Mouse (Mus musculus) hindbrain, postnatal 0 days (tissue): ENCODE data around the gene Cavin3. TPM values are rescaled to one million over a fixed set of nuclear protein-coding genes. Genes with fewer than 3 reads are reported as not detected.

ENCODE experiments used
- ATAC-seq: fragments of 200-750 bp; cut with Nextera tagmentation; 2 replicates; pipeline ENCODE4 v1.8.0; 2017; ENCODE audit warnings: mild to moderate bottlenecking, moderate TSS enrichment, moderate library complexity
- DNase-seq: peaks from one replicate; pipeline ENCODE4 v3.0.0-alpha.2; 2015; ENCODE audit warnings: low spot score
- H3K27ac ChIP-seq: fragments of 300-500 bp; sonication (generic); 2 replicates; pipeline ENCODE4 v1.5.1; 2014; ENCODE audit warnings: mild to moderate bottlenecking
- H3K27me3 ChIP-seq: fragments of 300-500 bp; sonication (generic); 2 replicates; pipeline ENCODE4 v1.6.1; 2014; ENCODE audit warnings: low read length, mixed read lengths; ENCODE audit not compliant: insufficient read depth
- H3K36me3 ChIP-seq: fragments of 300-500 bp; sonication (generic); 2 replicates; pipeline ENCODE4 v1.6.1; 2014; ENCODE audit warnings: low read length, mixed read lengths; ENCODE audit not compliant: insufficient read depth
- H3K4me1 ChIP-seq: fragments of 300-500 bp; sonication (generic); 2 replicates; pipeline ENCODE4 v1.6.1; 2014; ENCODE audit warnings: antibody characterized with exemption, low read length, mixed read lengths; ENCODE audit not compliant: insufficient read depth
- H3K4me2 ChIP-seq: fragments of 300-500 bp; sonication (generic); 2 replicates; pipeline ENCODE4 v1.6.1; 2014; ENCODE audit warnings: low read depth, mild to moderate bottlenecking, low read length, moderate library complexity, mixed read lengths
- H3K4me3 ChIP-seq: fragments of 300-500 bp; sonication (generic); 2 replicates; pipeline ENCODE4 v1.5.1; 2014; ENCODE audit warnings: low read length
- H3K9ac ChIP-seq: fragments of 300-500 bp; sonication (generic); replicated peaks from 2 replicates; pipeline ENCODE4 v1.6.1; 2014; ENCODE audit warnings: mild to moderate bottlenecking, low read length, moderate library complexity, mixed read lengths
- H3K9me3 ChIP-seq: fragments of 300-500 bp; sonication (generic); 2 replicates; pipeline ENCODE4 v1.6.1; 2016; ENCODE audit warnings: low read length, mixed read lengths
- CTCF ChIP-seq: IDR thresholded peaks from 2 replicates; pipeline ENCODE4 v1.5.1; 2016; ENCODE audit warnings: antibody characterized with exemption, control low read depth, low read depth
- WGBS: fragments of 180-500 bp; shearing (Covaris S2); extraction: QIAGEN DNeasy Blood & Tissue Kit; methylation state at CpG from one replicate; pipeline ENCODE4 v1.1.7; 2014; 5-methylcytosine and 5-hydroxymethylcytosine counted together
- polyA plus RNA-seq: library from polyadenylated mRNA; unstranded; fragments of >200 nt; fragmentation: Nextera tagmentation; extraction: Ambion mirVana; gene quantifications from 2 replicates; pipeline ENCODE4 v1.2.1, GENCODE M21; 2015
- total RNA-seq: library from RNA; depleted of rRNA; stranded (reverse); fragments of >200 nt; gene quantifications from 2 replicates; pipeline ENCODE4 v1.2.3, GENCODE M21; 2014; rRNA removed

The Cavin3 gene
- total and polyA plus RNA-seq, 2 experiments from 2014 or later = 32.8 to 47.3 TPM

DNA sequence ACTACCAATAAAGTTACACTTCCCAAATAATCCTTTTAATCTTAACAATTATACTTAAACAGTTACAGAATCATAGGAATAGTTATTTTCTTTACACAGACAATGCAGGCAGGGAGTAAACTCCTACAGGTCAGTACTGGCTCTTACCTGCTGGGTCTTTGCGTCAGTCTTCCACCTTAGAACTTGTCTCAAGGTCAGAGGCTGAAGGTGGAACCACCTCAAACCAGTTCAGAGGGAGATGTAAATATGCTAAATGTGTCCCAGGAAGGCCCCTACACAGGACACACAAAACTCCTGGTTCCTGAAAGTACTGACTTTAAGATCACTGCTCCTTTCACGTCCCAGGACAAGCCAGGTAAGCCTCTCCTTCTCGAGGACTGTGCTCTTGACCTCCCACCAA, 37.0 kb downstream of the Cavin3 start:
- 76% methylated on average over 3 of the region's 3 CpGs for WGBS
- ATAC-seq = no peak
- Histone ChIP-seq H3K27ac (no peak overlapping the region), H3K4me2 (no peak overlapping the region), H3K36me3 (no peaks in the 10 kb centered on the region), H3K27me3 (no peaks in the 10 kb centered on the region), H3K4me1 (no peaks in the 10 kb centered on the region), H3K9ac (no peak overlapping the region), H3K9me3 (no peaks in the 10 kb centered on the region), H3K4me3 (no peak overlapping the region)
- TF ChIP-seq CTCF = no peak
- no peak for DNase-seq

DNA sequence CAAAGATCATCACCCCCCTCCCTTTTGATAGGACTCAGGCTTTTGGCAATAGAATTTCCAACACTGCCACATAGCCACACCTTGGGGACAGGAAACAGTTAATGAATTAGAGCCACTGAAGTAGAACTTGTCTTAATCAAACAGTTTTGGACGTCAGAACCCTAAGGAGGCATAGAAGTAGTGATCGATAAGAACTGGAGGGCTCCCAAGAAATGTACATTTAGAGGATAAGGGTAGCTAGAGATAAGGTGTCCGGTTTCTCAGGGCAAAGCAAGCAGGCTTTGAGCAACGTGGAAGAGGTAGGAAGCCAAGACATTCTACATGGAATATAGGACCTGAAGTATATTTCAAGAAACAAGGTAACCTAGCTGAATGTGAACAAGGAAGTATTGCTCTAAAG, 40.7 kb downstream of the Cavin3 start:
- Histone ChIP-seq H3K27ac (no peak overlapping the region), H3K36me3 (no peaks in the 10 kb centered on the region), H3K4me1 (no peaks in the 10 kb centered on the region), H3K4me2 (no peak overlapping the region), H3K27me3 (no peaks in the 10 kb centered on the region), H3K9me3 (no peaks in the 10 kb centered on the region), H3K9ac (no peak overlapping the region), H3K4me3 (no peak overlapping the region)
- no peak for TF ChIP-seq CTCF
- WGBS = 63% methylated on average over 4 of the region's 4 CpGs
- ATAC-seq = no peak
- no peak for DNase-seq

DNA sequence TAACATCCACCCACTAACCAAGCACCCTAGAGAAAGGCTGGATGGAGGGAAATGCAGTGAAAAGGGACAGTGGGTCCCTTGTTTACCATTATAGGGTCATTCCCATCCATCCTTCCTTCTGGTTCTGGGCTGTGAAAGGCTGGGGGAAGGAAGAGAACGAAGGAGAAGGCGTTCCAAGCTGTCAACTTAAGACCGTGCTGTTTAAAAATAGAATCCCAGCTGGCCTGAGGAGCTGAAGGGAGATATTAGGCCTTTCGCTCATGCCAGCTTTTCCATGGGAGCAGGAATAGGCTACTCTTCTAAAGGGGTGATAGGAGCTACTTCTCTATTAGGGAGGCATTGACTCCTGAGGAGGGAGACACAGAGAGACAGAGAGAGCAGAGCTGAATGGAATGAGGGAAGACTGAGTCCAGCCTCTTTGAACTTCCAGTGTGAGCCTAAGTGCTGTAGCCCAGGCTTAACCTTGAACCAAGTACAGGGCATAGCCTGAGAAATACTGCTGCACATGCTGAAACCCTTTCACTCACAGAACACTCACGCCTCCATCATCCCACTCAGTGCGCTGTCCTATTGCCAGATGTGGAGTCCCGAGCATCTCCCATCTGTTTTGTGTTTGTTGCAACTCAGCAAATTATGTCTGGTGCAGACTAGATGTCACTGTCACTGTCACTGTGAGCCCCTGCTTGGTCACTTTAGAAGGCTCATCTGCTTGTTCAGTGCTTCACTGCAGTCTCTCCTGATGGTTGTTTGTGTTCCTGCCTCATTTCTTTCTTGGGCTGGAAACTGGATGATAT, 43.9 kb downstream of the Cavin3 start:
- no peak overlapping the region for H3K4me2 ChIP-seq
- no peaks in the 10 kb centered on the region for H3K27me3 ChIP-seq
- no peak overlapping the region for H3K4me3 ChIP-seq
- TF ChIP-seq CTCF = no peak
- H3K9me3 ChIP-seq = no peaks in the 10 kb centered on the region
- no peak overlapping the region for H3K9ac ChIP-seq
- H3K27ac ChIP-seq = no peak overlapping the region
- WGBS = 82% methylated on average over 7 of the region's 7 CpGs
- ATAC-seq (no peak), DNase-seq (no peak)
- no peaks in the 10 kb centered on the region for H3K4me1 ChIP-seq
- H3K36me3 ChIP-seq = no peaks in the 10 kb centered on the region

DNA sequence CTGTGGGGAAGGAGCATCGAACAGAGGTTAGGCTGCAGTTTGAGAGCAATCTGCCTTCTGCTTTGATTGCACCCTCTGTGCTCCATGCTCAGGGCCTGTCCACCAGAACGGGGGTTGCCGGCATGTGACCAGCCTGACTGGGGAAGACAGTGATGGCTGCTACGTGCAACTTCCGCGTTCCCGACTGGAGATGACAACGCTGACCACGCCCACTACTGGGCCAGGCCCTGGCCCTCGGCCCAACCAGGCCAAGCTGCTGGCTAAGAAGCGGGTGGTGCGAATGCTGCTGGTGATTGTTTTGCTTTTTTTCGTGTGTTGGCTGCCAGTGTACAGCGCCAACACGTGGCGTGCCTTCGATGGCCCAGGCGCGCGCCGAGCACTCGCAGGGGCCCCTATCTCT, 47.3 kb downstream of the Cavin3 start:
- Histone ChIP-seq H3K27me3 (no peaks in the 10 kb centered on the region), H3K27ac (no peak overlapping the region), H3K4me2 (no peak overlapping the region), H3K36me3 (no peaks in the 10 kb centered on the region), H3K9ac (no peak overlapping the region), H3K4me1 (no peaks in the 10 kb centered on the region), H3K9me3 (no peaks in the 10 kb centered on the region), H3K4me3 (no peak overlapping the region)
- 85% methylated on average over 22 of the region's 22 CpGs for WGBS
- DNase-seq (no peak), ATAC-seq (no peak)
- TF ChIP-seq CTCF = no peak

DNA sequence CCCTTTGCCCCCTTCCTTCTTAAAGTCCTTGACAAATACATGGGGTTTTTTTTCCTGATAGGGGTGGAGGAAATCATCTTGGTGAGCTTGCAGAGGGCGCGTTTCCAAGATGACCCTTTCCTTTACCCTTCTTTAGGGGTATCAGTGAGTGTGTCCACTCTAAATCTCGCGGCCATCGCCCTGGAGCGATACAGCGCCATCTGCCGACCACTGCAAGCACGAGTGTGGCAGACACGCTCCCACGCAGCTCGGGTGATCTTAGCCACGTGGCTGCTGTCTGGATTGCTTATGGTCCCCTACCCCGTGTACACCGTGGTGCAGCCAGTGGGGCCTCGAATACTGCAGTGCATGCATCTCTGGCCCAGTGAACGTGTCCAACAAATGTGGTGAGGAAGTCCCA, 48.2 kb downstream of the Cavin3 start:
- H3K9me3 ChIP-seq = no peaks in the 10 kb centered on the region
- no peak overlapping the region for H3K4me3 ChIP-seq
- H3K27me3 ChIP-seq = no peaks in the 10 kb centered on the region
- H3K9ac ChIP-seq = no peak overlapping the region
- H3K27ac ChIP-seq = no peak overlapping the region
- H3K36me3 ChIP-seq = no peaks in the 10 kb centered on the region
- WGBS = 91% methylated on average over 17 of the region's 17 CpGs
- TF ChIP-seq CTCF = no peak
- DNase-seq (no peak), ATAC-seq (no peak)
- H3K4me1 ChIP-seq = no peaks in the 10 kb centered on the region
- no peak overlapping the region for H3K4me2 ChIP-seq

DNA sequence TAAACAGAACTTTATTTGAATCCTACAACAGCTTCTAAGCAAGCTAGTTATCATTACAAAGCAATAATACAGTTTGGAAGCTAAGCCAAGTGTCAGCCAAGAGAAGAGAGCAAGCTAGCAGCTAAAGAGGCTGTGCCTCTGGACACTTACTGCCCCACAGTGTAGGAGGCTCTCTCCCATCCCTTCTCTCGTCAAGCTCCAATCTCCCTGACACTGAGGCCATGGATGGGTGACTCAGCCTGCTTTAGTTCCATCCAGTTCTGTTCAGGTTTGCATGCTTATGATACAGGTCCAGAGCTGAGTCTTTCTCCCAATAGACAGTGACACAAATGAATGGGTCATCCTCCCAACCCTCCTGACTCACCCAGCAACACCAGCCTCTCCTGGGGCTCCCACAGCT, 50.0 kb downstream of the Cavin3 start:
- no peaks in the 10 kb centered on the region for H3K36me3 ChIP-seq
- H3K9ac ChIP-seq = no peak overlapping the region
- WGBS = 40% methylated on average over 1 of the region's 1 CpGs
- ATAC-seq = no peak
- DNase-seq = no peak
- no peak overlapping the region for H3K4me2 ChIP-seq
- H3K27ac ChIP-seq = no peak overlapping the region
- 0 out of 2 replicates have a peak, but pooled peaks cover 1% of the 10 kb centered on the region for H3K27me3 ChIP-seq
- no peaks in the 10 kb centered on the region for H3K9me3 ChIP-seq
- no peak overlapping the region for H3K4me3 ChIP-seq
- H3K4me1 ChIP-seq = no peaks in the 10 kb centered on the region
- TF ChIP-seq CTCF = no peak

Other genes with a start within 250 kb of the Cavin3 start
- not detected in 2 replicates for gene Olfr688, start 194.2 kb downstream of the Cavin3 start, total RNA-seq
- gene Olfr688, start 194.2 kb downstream of the Cavin3 start, polyA plus RNA-seq = not detected in 2 replicates
- gene Olfr689, start 171.1 kb downstream of the Cavin3 start, total RNA-seq = not detected in 2 replicates
- 0.05 and 0.16 TPM in 2 replicates for gene Olfr689, start 171.1 kb downstream of the Cavin3 start, polyA plus RNA-seq
- gene Olfr690, start 148.2 kb downstream of the Cavin3 start, total RNA-seq = 0.14 and 0.99 TPM in 2 replicates
- not detected in 2 replicates for gene Olfr690, start 148.2 kb downstream of the Cavin3 start, polyA plus RNA-seq
- 0.52 and 0.75 TPM in 2 replicates for gene Olfr691, start 140.0 kb downstream of the Cavin3 start, total RNA-seq
- gene Olfr691, start 140.0 kb downstream of the Cavin3 start, polyA plus RNA-seq = 0.13 and 0.15 TPM in 2 replicates
- not detected in 2 replicates for gene Olfr692, start 114.1 kb downstream of the Cavin3 start, total RNA-seq
- gene Olfr692, start 114.1 kb downstream of the Cavin3 start, polyA plus RNA-seq = not detected in 2 replicates
- not detected in 2 replicates for gene Gm5901, start 107.3 kb downstream of the Cavin3 start, total RNA-seq
- gene Gm5901, start 107.3 kb downstream of the Cavin3 start, polyA plus RNA-seq = 0.44 TPM in 1 of 2 replicates, not detected in the other
- 48.0 and 48.8 TPM in 2 replicates for gene Fam160a2, start 82.2 kb downstream of the Cavin3 start, total RNA-seq
- 30.7 and 33.4 TPM in 2 replicates for gene Fam160a2, start 82.2 kb downstream of the Cavin3 start, polyA plus RNA-seq
- 0.21 TPM in 1 of 2 replicates, not detected in the other for gene Cnga4, start 77.7 kb downstream of the Cavin3 start, total RNA-seq
- 0.08 and 0.14 TPM in 2 replicates for gene Cnga4, start 77.7 kb downstream of the Cavin3 start, polyA plus RNA-seq
- gene Cckbr, start 56.6 kb downstream of the Cavin3 start, total RNA-seq = 10.7 and 14.2 TPM in 2 replicates
- gene Cckbr, start 56.6 kb downstream of the Cavin3 start, polyA plus RNA-seq = 5.3 TPM in 2 replicates
- gene Smpd1, start 72.1 kb upstream of the Cavin3 start, total RNA-seq = 177 and 178 TPM in 2 replicates
- 103 and 108 TPM in 2 replicates for gene Smpd1, start 72.1 kb upstream of the Cavin3 start, polyA plus RNA-seq
- 512 and 570 TPM in 2 replicates for gene Apbb1, start 99.4 kb upstream of the Cavin3 start, total RNA-seq
- 306 and 307 TPM in 2 replicates for gene Apbb1, start 99.4 kb upstream of the Cavin3 start, polyA plus RNA-seq
- 0.36 TPM in 1 of 2 replicates, not detected in the other for gene Hpx, start 117.8 kb upstream of the Cavin3 start, total RNA-seq
- 0.11 TPM in 1 of 2 replicates, not detected in the other for gene Hpx, start 117.8 kb upstream of the Cavin3 start, polyA plus RNA-seq
- gene Trim3, start 151.3 kb upstream of the Cavin3 start, total RNA-seq = 169 and 174 TPM in 2 replicates
- gene Trim3, start 151.3 kb upstream of the Cavin3 start, polyA plus RNA-seq = 97.9 and 106 TPM in 2 replicates
- gene Timm10b, start 157.8 kb upstream of the Cavin3 start, total RNA-seq = 49.6 and 63.9 TPM in 2 replicates
- 179 and 181 TPM in 2 replicates for gene Timm10b, start 157.8 kb upstream of the Cavin3 start, polyA plus RNA-seq
- gene Arfip2, start 158.1 kb upstream of the Cavin3 start, total RNA-seq = 67.5 and 103 TPM in 2 replicates
- 82.5 and 82.8 TPM in 2 replicates for gene Arfip2, start 158.1 kb upstream of the Cavin3 start, polyA plus RNA-seq
- 16.1 and 51.9 TPM in 2 replicates for gene Gm45799, start 158.3 kb upstream of the Cavin3 start, total RNA-seq
- 25.1 and 33.3 TPM in 2 replicates for gene Gm45799, start 158.3 kb upstream of the Cavin3 start, polyA plus RNA-seq
- 2.9 and 5.4 TPM in 2 replicates for gene Dnhd1, start 168.5 kb upstream of the Cavin3 start, total RNA-seq
- gene Dnhd1, start 168.5 kb upstream of the Cavin3 start, polyA plus RNA-seq = 0.67 and 1.0 TPM in 2 replicates